Mouse (Mus musculus) testis, postnatal 10 days (tissue): ENCODE data around the gene Ddost.
"Not testable (repeated sequence)": the region's sequence is repeated elsewhere in the genome, so short reads cannot be mapped to it uniquely, and the experiment has no call there.

Source experiments
- DNase-seq: peaks from one replicate; pipeline ENCODE4 v3.0.0; 2021; ENCODE audit warnings: low spot score

Gene Ddost

DNA sequence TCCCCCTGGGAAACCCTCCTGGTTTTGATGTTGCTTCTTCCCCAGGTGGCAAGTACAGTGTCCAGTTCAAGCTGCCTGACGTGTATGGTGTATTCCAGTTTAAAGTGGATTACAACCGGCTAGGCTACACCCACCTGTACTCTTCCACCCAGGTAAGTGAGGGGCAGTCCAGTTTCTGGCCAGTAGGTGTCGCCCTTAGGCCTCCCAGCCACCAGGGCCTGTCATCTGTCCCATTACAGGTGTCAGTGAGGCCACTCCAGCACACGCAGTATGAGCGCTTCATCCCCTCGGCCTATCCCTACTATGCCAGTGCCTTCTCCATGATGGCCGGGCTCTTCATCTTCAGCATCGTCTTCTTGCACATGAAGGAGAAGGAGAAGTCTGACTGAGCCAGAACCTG is 7.1 kb downstream of the Ddost start:
- peak; percentile 74 for DNase-seq

DNA sequence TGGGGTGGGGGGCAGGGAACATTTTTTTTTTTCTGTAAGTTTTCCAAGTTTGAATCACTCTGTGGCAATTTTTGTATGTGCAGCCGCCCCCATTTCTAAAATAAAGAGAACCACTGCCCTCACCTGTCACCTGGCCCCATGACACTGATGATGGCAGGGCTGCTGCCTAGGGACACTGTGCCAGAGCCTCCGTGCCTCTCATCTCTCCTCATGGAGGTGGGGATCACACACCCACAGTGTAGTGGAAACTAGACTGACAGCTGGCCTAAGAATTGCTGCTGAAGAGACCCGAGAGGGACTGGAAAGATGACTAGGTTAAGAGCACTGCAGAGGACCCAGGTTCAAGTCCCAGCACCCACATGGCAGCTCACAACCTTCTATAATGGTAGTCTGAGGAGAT is 7.6 kb downstream of the Ddost start:
- no peak for DNase-seq

DNA sequence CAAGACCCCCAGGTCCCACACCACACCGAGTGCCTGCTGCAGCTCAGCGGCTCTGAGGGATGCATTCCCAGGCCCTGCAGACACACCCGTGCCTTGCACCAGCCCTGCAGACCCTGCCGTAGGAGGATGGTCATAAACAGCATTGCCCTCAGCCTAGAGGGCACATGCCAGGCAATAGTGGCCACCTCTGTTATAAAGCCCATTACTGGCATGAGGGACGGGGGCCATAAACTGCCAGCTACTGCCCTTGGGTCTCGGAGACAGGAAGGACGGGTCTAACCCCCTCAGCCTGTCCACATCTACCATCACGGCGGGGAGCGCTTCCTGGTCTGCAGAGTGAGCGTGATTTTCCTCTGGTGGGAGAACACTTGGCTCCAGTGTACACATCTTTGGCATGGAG is 8.5 kb downstream of the Ddost start:
- DNase-seq, result no peak

GRCm38 (mm10) chr4:138313795-138314194 is 9.3 kb downstream of the Ddost start:
- DNase-seq, result no peak

- no peak for DNase-seq
These were observed 11.3 kb downstream of the Ddost start for GRCm38 (mm10) chr4:138315781-138316180.

GRCm38 (mm10) chr4:138316369-138316768 is 11.8 kb downstream of the Ddost start:
- DNase-seq, result no peak

GRCm38 (mm10) chr4:138318509-138319266 is 14.2 kb downstream of the Ddost start:
- peak; percentile 77 for DNase-seq

DNA sequence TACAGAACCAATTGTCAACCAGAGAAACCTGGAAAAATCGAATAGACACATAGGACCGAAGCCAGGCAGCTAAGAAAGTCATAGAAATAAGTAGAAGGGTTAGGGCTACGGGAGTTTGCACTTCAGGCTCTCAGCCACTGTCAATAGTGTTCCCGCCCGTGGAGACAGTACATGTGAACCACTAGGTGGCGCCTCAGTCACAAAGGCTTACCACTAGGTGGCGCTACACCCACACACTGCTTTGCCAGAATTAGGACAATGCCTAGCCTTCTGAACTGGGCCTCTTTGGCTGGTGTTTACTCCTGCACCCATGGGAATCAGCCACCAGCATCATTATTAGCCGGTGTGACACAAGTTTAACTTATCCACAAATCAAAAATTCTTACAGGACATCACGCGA is 15.0 kb downstream of the Ddost start:
- DNase-seq, result peak; percentile 89

GRCm38 (mm10) chr4:138320711-138321110 is 16.2 kb downstream of the Ddost start:
- DNase-seq, result peak; percentile 41

DNA sequence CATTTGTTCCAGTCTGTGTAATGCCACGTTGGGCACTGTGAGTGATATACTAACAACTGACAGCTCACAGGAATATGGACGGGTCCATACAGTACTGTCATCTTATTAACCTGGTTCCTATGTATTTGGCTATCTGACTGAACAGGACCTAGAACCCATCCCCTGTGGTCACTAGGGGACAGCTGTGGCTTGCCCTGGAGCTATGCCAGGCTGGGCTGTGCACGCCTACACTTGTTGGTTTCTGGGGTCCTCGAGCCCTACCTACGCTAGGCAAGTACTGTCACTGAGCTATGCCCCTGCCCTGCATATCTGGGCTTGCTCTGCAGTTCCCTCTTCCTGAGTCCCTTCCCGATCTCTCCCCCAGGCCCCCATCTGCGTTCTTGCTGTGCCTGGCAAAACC is 17.0 kb downstream of the Ddost start:
- peak; percentile 55 for DNase-seq

- no peak for DNase-seq
These were observed 18.2 kb downstream of the Ddost start for GRCm38 (mm10) chr4:138322692-138323091.

DNA sequence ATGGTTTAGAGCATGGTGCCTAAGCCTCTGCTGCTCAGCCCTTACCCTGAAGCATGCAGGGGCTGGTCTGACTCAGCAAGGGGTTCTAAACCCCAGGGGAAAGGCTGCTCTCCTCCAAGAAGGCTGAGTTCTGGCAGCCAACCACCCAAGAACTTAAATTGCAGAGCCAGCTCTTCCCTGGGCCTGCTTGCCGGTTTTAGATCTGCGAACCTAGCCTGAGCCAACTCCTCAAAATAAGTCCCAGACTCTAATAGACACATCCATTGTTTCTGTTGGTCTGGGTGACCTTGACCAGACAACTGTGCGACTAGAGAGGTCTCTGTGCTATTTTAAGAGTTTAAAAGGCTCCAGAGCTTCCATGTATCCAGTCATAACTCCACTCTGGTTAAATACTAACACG is 19.2 kb downstream of the Ddost start:
- no peak for DNase-seq

- DNase-seq, result no peak
These were observed 19.9 kb downstream of the Ddost start for GRCm38 (mm10) chr4:138324451-138324850.

GRCm38 (mm10) chr4:138325466-138326076 is 21.0 kb downstream of the Ddost start:
- DNase-seq, result peak; percentile 99

- DNase-seq, result peak; percentile 95
These were observed 21.7 kb downstream of the Ddost start, which contains the start of gene Pink1 for GRCm38 (mm10) chr4:138326077-138326695. Gene Pink1 (minus strand): TSS chr4:138326307.

- DNase-seq, result not testable (repeated sequence)
These were observed 22.6 kb downstream of the Ddost start for GRCm38 (mm10) chr4:138327155-138327554.

GRCm38 (mm10) chr4:138327891-138328470 is 23.5 kb downstream of the Ddost start:
- no peak for DNase-seq

DNA sequence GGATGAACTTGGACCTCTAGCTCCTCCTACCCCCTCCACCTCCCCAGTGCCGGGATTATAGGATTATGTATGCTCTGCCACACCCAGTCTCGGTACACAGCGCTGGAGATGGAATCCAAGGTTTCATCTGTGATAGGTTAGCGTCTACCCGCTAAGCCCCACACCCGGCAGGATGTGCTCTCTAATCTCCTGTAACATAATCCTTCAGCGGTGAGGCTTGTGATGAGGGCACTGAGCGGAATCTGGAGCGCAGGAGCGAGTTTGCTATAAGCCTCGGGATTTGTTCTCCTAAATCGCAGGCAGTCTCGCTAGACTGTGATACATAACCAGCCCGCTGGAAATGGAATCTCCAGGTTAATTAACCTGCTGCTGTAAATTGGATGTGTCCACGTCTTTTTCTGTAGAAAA is 25.7 kb downstream of the Ddost start:
- DNase-seq, result peak; percentile 41

DNA sequence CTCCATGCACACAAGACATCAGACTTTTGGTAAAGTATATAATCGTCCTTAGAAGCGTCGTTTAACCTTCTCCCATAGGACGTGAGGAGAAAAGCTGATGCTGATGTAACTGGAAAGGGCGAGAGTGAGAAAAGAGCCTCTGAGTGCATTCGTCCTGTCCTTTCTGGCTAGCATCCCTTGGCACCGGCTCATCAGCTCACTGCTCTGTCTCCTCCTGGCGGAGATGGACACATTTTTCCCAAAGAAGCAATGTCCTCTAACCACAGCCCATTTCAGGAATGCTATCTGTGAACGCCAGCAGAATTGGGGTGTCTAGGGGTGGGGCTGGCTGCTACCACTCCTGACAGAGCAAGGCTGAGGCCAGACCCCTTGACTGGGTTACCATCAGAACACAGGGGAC is 27.1 kb downstream of the Ddost start:
- DNase-seq, result peak; percentile 55

- DNase-seq, result no peak
These were observed 28.6 kb downstream of the Ddost start for GRCm38 (mm10) chr4:138333135-138333534.

DNA sequence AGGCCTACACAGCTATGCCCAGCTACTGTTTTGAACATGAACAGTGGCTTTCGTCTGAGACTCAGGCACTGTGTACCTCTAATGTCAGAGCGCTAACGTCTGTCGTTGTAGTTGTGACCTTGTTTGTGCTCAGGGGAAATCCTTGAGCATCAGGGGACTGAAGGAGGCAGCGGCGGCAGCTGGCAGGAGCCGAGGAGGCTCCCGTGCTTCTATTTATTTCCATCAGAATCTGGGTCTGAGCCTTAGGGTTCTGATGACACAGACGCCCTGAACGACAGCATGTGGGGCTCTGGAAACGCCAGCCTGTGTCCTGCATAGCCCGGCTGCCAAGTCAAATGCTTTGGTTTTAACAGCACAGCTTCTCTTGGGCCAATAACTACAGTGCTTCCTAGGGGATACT is 30.5 kb downstream of the Ddost start:
- no peak for DNase-seq

GRCm38 (mm10) chr4:138335648-138336047 is 31.1 kb downstream of the Ddost start:
- no peak for DNase-seq

DNA sequence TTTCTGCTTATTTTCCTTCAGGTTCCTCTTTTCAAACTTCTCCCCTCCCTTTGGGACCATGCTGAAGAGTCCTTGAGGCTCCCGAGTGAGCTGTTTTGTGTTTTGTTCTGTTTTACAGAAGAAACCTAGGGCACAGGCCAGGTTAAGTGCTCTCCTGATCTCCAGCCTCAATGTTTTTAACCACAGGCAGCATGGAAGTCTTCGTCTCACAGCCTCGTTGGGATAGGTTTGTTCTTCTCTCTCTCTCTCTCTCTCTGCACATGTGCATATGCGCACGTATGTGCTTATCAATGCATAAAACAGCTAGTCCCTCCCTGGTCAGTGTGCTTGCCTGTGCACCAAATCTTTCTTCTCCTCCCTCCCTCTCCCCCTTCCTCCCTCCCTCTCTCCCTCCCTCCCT is 32.3 kb downstream of the Ddost start:
- DNase-seq, result no peak
